In genomic region chr1:59389181-59389580, GRCm38 (mm10) we compare ENCODE assay signal across 16 mouse cellular contexts.
"Had no signal": no experiment of that assay in that cellular context is flagged by ENCODE, and none has a peak within 500 bp of the region (broad histone marks: within the 10 kb centered on the region; RNA-seq: fewer than 3 reads in every experiment).

No protein-coding gene starts in this region.

- DNase-seq: retina, postnatal 1 day; right cerebral cortex, adult 18-20 months; right cerebral cortex, postnatal 14 days; right cerebral cortex, postnatal 25 days; right cerebral cortex, postnatal 4 days; spleen, adult 18-20 months; thymus, adult 18-20 months; thymus, adult 2 months; thymus, postnatal 14 days; thymus, postnatal 25 days; thymus, postnatal 36 days; thymus, postnatal 4 days had no signal

- H3K9ac ChIP-seq: neural tube, embryonic 13.5 days; neural tube, embryonic 15.5 days; stomach, embryonic 15.5 days had no signal

- H3K4me1 ChIP-seq: stomach, embryonic 15.5 days had no signal

- H3K9me3 ChIP-seq: neural tube, embryonic 13.5 days; neural tube, embryonic 15.5 days; stomach, embryonic 15.5 days had no signal

- H3K4me3 ChIP-seq: neural tube, embryonic 13.5 days; neural tube, embryonic 15.5 days; stomach, embryonic 15.5 days had no signal

- H3K36me3 ChIP-seq: neural tube, embryonic 13.5 days; neural tube, embryonic 15.5 days; stomach, embryonic 15.5 days had no signal

- H3K27me3 ChIP-seq: neural tube, embryonic 13.5 days; neural tube, embryonic 15.5 days; stomach, embryonic 15.5 days had no signal

- H3K27ac ChIP-seq: neural tube, embryonic 13.5 days; neural tube, embryonic 15.5 days; stomach, embryonic 15.5 days; stomach, postnatal 0 days had no signal

- H3K4me2 ChIP-seq: neural tube, embryonic 13.5 days; neural tube, embryonic 15.5 days; stomach, embryonic 15.5 days had no signal
